In the genomic region with DNA sequence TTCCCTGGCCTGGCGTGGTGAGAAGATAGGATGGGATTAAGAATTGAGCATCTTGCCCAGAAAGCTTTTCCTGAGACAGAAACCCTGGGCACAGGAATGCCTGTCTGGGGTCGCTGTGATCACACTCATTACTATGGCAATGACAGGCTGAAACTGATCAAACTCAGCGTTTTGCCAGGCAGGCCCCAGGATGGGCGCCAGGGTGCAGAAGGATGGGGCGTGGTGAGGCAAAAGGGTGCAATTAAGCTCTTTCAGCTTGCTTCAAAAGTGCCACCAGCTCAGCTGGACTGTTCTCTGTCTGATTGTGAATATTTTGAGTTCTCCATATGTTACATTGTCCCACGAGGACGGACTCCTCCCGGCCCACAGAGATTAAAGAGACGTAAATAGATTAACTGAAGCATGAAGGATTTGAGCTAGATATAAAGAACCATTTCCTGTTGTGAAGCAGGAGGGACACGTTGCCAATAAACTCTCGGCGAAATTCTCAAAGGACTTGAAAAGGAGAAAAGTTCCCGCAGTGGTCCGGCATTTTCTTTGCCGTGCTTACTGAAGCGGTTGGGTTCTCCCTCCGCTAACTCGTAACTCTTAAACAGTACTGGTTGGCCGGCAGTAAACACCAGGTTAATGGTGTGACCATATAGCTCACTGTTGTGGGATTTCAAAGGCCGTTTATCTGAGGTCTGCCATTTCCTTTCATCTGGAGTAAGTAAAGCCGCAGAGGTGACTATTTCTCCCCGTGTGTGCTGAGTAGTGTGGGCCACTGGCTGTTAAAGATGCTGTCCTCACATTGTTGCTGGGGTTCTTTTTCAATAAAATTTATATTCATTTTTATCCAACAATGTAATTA, we compare ENCODE assay signal across 9 mouse cellular contexts. TPM values are rescaled to one million over a fixed set of nuclear protein-coding genes. Genes with fewer than 3 reads are reported as not detected.
DNase-seq lines count a peak whose midpoint lies in the region; ATAC-seq and TF ChIP-seq lines count a peak whose summit lies in the region.
"Had no signal": no experiment of that assay in that cellular context is flagged by ENCODE, and none has a peak within 500 bp of the region (broad histone marks: within the 10 kb centered on the region; RNA-seq: fewer than 3 reads in every experiment).

No protein-coding gene starts in this region.

- no peak for DNase-seq in heart, postnatal 36 days
- DNase-seq in forebrain, postnatal 0 days, result no peak
- no peak for DNase-seq in spleen, adult 12 weeks (ENCODE audit: low spot score)
- DNase-seq in spleen, postnatal 10 days (ENCODE audit: low spot score in 2 of 2), result no peak
- DNase-seq in urinary bladder, postnatal 4 days (ENCODE audit: low spot score in 2 of 2), result no peak

- no peaks in the 10 kb centered on the region for H3K36me3 ChIP-seq in heart, embryonic 12.5 days
- H3K36me3 ChIP-seq in E14TG2a.4 (ENCODE audit: insufficient read depth, low read length), result no peaks in the 10 kb centered on the region
- H3K36me3 ChIP-seq in forebrain, postnatal 0 days (ENCODE audit: insufficient read depth), result no peaks in the 10 kb centered on the region
- no peaks in the 10 kb centered on the region for H3K36me3 ChIP-seq in midbrain, embryonic 12.5 days

- H3K27me3 ChIP-seq in heart, embryonic 12.5 days (replicated peaks), result peaks cover 60% of the 10 kb centered on the region
- H3K27me3 ChIP-seq in E14TG2a.4 (ENCODE audit: insufficient read depth, low read length), result peaks cover 40% of the 10 kb centered on the region
- no peaks in the 10 kb centered on the region for H3K27me3 ChIP-seq in forebrain, postnatal 0 days (ENCODE audit: insufficient read depth, low read length)
- peaks cover 70% of the 10 kb centered on the region for H3K27me3 ChIP-seq in midbrain, embryonic 12.5 days

- 44% methylated on average over 22 of the region's 22 CpGs for WGBS in heart, embryonic 12.5 days
- 3% methylated on average over 22 of the region's 22 CpGs for WGBS in forebrain, postnatal 0 days
- 12% methylated on average over 22 of the region's 22 CpGs for WGBS in midbrain, embryonic 12.5 days

- no peak overlapping the region for H3K4me3 ChIP-seq in heart, embryonic 12.5 days
- peak overlapping the region; percentile 69 for H3K4me3 ChIP-seq in E14TG2a.4 (replicated peaks; ENCODE audit: low read length)
- H3K4me3 ChIP-seq in forebrain, postnatal 0 days (ENCODE audit: low read depth, low read length), result 0 out of 2 replicates have a peak overlapping the region, but pooled peaks have one; percentile 5
- H3K4me3 ChIP-seq in midbrain, embryonic 12.5 days, result peak overlapping the region; percentile 39

- intact Hi-C loops in heart, postnatal 36 days (cut with DNase I), result loop anchor here (1.0 to 10.0 kb wide), 3 partner anchors 53 to 1231 kb away; no protein-coding TSS in a partner anchor

- peaks cover 17% of the 10 kb centered on the region for H3K4me1 ChIP-seq in heart, embryonic 12.5 days (replicated peaks)
- H3K4me1 ChIP-seq in E14TG2a.4 (replicated peaks; ENCODE audit: low read depth, low read length), result peaks cover 9% of the 10 kb centered on the region; the same call in 1 of the 2 replicates
- H3K4me1 ChIP-seq in forebrain, postnatal 0 days (ENCODE audit: insufficient read depth), result peaks cover 33% of the 10 kb centered on the region
- peaks cover 39% of the 10 kb centered on the region for H3K4me1 ChIP-seq in midbrain, embryonic 12.5 days

- no peak overlapping the region for H3K27ac ChIP-seq in heart, embryonic 12.5 days (ENCODE audit: poor library complexity, severe bottlenecking)
- H3K27ac ChIP-seq in forebrain, postnatal 0 days (ENCODE audit: low read depth, low read length), result peak overlapping the region; percentile 94
- H3K27ac ChIP-seq in midbrain, embryonic 12.5 days (replicated peaks), result peak overlapping the region; percentile 88
- H3K27ac ChIP-seq: liver, embryonic 14.5 days had no signal

- H3K4me2 ChIP-seq in heart, embryonic 12.5 days, result peak overlapping the region; percentile 73
- peak overlapping the region; percentile 69 for H3K4me2 ChIP-seq in forebrain, postnatal 0 days (ENCODE audit: low read depth)
- H3K4me2 ChIP-seq in midbrain, embryonic 12.5 days (replicated peaks), result peak overlapping the region; percentile 68

- no peaks in the 10 kb centered on the region for H3K9me3 ChIP-seq in heart, embryonic 12.5 days (replicated peaks)
- H3K9me3 ChIP-seq in E14TG2a.4 (ENCODE audit: low read length), result peaks cover 14% of the 10 kb centered on the region
- no peaks in the 10 kb centered on the region for H3K9me3 ChIP-seq in forebrain, postnatal 0 days (ENCODE audit: low read length)
- H3K9me3 ChIP-seq in midbrain, embryonic 12.5 days, result no peaks in the 10 kb centered on the region

- no peak for TF ChIP-seq CTCF in E14TG2a.4 (conservative IDR thresholded peaks at IDR 0.05; ENCODE audit: low read length)
- TF ChIP-seq CTCF in forebrain, postnatal 0 days (IDR thresholded peaks at IDR 0.05; ENCODE audit: low read depth), result no peak

- no peak for ATAC-seq in heart, embryonic 12.5 days (ENCODE audit: insufficient number of reproducible peaks, low FRiP score)
- peak; percentile 73 for ATAC-seq in forebrain, postnatal 0 days
- peak; percentile 63 for ATAC-seq in midbrain, embryonic 12.5 days (ENCODE audit: low FRiP score, low read depth)

- no peak overlapping the region for H3K9ac ChIP-seq in heart, embryonic 12.5 days
- peak overlapping the region; percentile 72 for H3K9ac ChIP-seq in forebrain, postnatal 0 days
- H3K9ac ChIP-seq in midbrain, embryonic 12.5 days (replicated peaks), result no peak overlapping the region
- H3K9ac ChIP-seq: liver, embryonic 14.5 days had no signal

RNA-seq across cellular contexts. Expression of a gene that starts 40.1 kb away (rescaled TPM):
- 0.94 and 2.1 TPM in 2 replicates for polyA plus RNA-seq in heart, embryonic 12.5 days (2016; fragmentation: Nextera tagmentation; extraction: Ambion mirVana)
- total RNA-seq in heart, postnatal 36 days (2021), result 10 to 100 TPM in 1 of 2 experiments, 1 to 10 TPM in 1; 9.0 to 21.8 TPM
- 1.9 and 2.0 TPM in 2 replicates for total RNA-seq in forebrain, postnatal 0 days (2014; rRNA removed)
- polyA plus RNA-seq in forebrain, postnatal 0 days (2015; fragmentation: Nextera tagmentation; extraction: Ambion mirVana), result 0.30 and 0.59 TPM in 2 replicates
- 0.17 and 0.61 TPM in 2 replicates for polyA plus RNA-seq in midbrain, embryonic 12.5 days (2016; fragmentation: Nextera tagmentation; extraction: Ambion mirVana)
- polyA plus RNA-seq: liver, embryonic 14.5 days had no signal
